14 mouse cellular contexts compared by ENCODE assay signal in the genomic region with DNA sequence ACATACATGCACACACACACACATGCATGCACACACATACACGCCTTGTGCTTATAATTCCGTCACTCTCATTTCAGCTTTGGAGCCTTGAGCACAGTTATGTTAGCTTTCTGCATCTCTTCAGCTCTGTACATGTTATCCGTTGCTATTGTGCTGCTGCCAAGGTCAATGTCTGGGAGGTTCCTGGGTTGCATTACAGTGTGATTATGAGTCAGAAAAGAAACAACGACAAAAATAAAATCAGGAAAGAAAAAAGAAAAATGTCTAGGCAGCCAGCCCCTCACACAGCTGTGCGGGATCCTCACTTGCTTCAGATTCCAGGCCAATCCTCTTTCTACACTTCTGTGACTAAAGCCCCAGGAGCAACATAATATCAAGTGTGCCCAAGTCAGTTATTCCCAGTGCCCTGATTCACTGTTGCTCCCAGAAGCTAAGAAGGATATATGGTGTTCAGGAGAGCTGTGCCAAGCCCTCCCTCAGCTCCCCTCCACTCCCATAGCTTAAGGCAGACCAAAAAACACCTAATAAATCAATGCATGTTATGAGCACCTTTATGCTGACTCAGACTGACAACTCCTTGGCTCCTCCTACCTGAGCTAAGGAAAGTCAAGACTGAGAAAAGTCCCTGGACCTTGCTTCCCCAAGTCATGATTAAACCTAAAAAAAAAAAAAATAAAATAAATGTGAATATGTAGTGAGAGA.
DNase-seq lines count a peak whose midpoint lies in the region; ATAC-seq lines count a peak whose summit lies in the region.
"Had no signal": no experiment of that assay in that cellular context is flagged by ENCODE, and none has a peak within 500 bp of the region (broad histone marks: within the 10 kb centered on the region; RNA-seq: fewer than 3 reads in every experiment).

No protein-coding gene starts in this region.

- H3K27me3 ChIP-seq in heart, embryonic 16.5 days (ENCODE audit: control insufficient read depth, insufficient read depth, low read length), result no peaks in the 10 kb centered on the region
- no peaks in the 10 kb centered on the region for H3K27me3 ChIP-seq in heart, embryonic 11.5 days (ENCODE audit: control insufficient read depth, insufficient read depth, low read length)
- H3K27me3 ChIP-seq in midbrain, embryonic 14.5 days (ENCODE audit: control insufficient read depth, insufficient read depth, low read length), result no peaks in the 10 kb centered on the region
- H3K27me3 ChIP-seq: midbrain, embryonic 13.5 days had no signal

- peaks cover 24% of the 10 kb centered on the region for H3K4me1 ChIP-seq in heart, embryonic 16.5 days (ENCODE audit: control insufficient read depth, insufficient read depth, low read length)
- peaks cover 19% of the 10 kb centered on the region for H3K4me1 ChIP-seq in heart, embryonic 11.5 days (ENCODE audit: control insufficient read depth, insufficient read depth, low read length)
- peaks cover 15% of the 10 kb centered on the region for H3K4me1 ChIP-seq in midbrain, embryonic 14.5 days (ENCODE audit: control insufficient read depth, insufficient read depth, low read length)

- 40% methylated on average over 5 of the region's 5 CpGs for WGBS in heart, embryonic 16.5 days
- 61% methylated on average over 5 of the region's 5 CpGs for WGBS in heart, embryonic 11.5 days (ENCODE audit: insufficient replicate concordance)
- 90% methylated on average over 5 of the region's 5 CpGs for WGBS in midbrain, embryonic 14.5 days

- 0 out of 2 replicates have a peak overlapping the region, but pooled peaks have one; percentile 13 for H3K27ac ChIP-seq in heart, embryonic 16.5 days (ENCODE audit: low read length)
- H3K27ac ChIP-seq in heart, embryonic 11.5 days (ENCODE audit: low read depth, low read length), result no peak overlapping the region
- H3K27ac ChIP-seq in midbrain, embryonic 14.5 days (replicated peaks; ENCODE audit: low read depth, low read length), result no peak overlapping the region
- H3K27ac ChIP-seq: hindbrain, embryonic 14.5 days had no signal

- ATAC-seq in heart, embryonic 16.5 days (replicated peaks; ENCODE audit: extremely low read depth, insufficient read depth, low FRiP score), result peak; percentile 52
- no peak for ATAC-seq in heart, embryonic 11.5 days (replicated peaks; ENCODE audit: insufficient number of reproducible peaks, low FRiP score, low TSS enrichment)
- ATAC-seq in midbrain, embryonic 14.5 days (ENCODE audit: low FRiP score, low TSS enrichment), result no peak

- no peak overlapping the region for H3K4me2 ChIP-seq in heart, embryonic 16.5 days (ENCODE audit: low read depth, low read length)
- no peak overlapping the region for H3K4me2 ChIP-seq in heart, embryonic 11.5 days
- no peak overlapping the region for H3K4me2 ChIP-seq in midbrain, embryonic 14.5 days (ENCODE audit: low read length)
- H3K4me2 ChIP-seq: hindbrain, embryonic 14.5 days; midbrain, embryonic 13.5 days had no signal

- peak; percentile 7 for DNase-seq in urinary bladder, postnatal 14 days (ENCODE audit: low spot score)
- no peak for DNase-seq in urinary bladder, postnatal 36 days (ENCODE audit: low spot score in 2 of 2)
- DNase-seq in heart, postnatal 4 days, result peak; percentile 31
- DNase-seq in layer of hippocampus, adult 8-10 months (ENCODE audit: low spot score in 2 of 2), result no peak
- no peak for DNase-seq in midbrain, embryonic 14.5 days
- DNase-seq in cerebellum, adult 18-20 months, result no peak
- DNase-seq: gastrocnemius, postnatal 14 days; kidney, postnatal 14 days; lung, postnatal 10 days; spleen, adult 18-20 months had no signal

- H3K36me3 ChIP-seq in heart, embryonic 16.5 days (ENCODE audit: control insufficient read depth, insufficient read depth), result no peaks in the 10 kb centered on the region
- H3K36me3 ChIP-seq in heart, embryonic 11.5 days (ENCODE audit: control insufficient read depth, insufficient read depth, low read length), result no peaks in the 10 kb centered on the region
- H3K36me3 ChIP-seq in midbrain, embryonic 14.5 days (ENCODE audit: control insufficient read depth, insufficient read depth, low read length), result no peaks in the 10 kb centered on the region
- H3K36me3 ChIP-seq: midbrain, embryonic 13.5 days had no signal

- H3K4me3 ChIP-seq in heart, embryonic 16.5 days (ENCODE audit: low read length), result no peak overlapping the region
- H3K4me3 ChIP-seq in heart, embryonic 11.5 days (ENCODE audit: low read depth, low read length), result no peak overlapping the region
- H3K4me3 ChIP-seq in midbrain, embryonic 14.5 days (replicated peaks; ENCODE audit: low read depth, low read length), result no peak overlapping the region
- H3K4me3 ChIP-seq: midbrain, embryonic 13.5 days had no signal

- H3K9ac ChIP-seq in heart, embryonic 16.5 days (ENCODE audit: low read length), result no peak overlapping the region
- no peak overlapping the region for H3K9ac ChIP-seq in heart, embryonic 11.5 days (ENCODE audit: low read depth, low read length)
- no peak overlapping the region for H3K9ac ChIP-seq in midbrain, embryonic 14.5 days (replicated peaks; ENCODE audit: low read length)
- H3K9ac ChIP-seq: hindbrain, embryonic 14.5 days; midbrain, embryonic 13.5 days had no signal

- no peaks in the 10 kb centered on the region for H3K9me3 ChIP-seq in heart, embryonic 16.5 days (replicated peaks; ENCODE audit: control insufficient read depth, low read length)
- H3K9me3 ChIP-seq in heart, embryonic 11.5 days (replicated peaks; ENCODE audit: control insufficient read depth, low read length), result no peaks in the 10 kb centered on the region
- H3K9me3 ChIP-seq in midbrain, embryonic 14.5 days (ENCODE audit: control insufficient read depth, low read length), result no peaks in the 10 kb centered on the region
- H3K9me3 ChIP-seq: midbrain, embryonic 13.5 days had no signal

Comparison
In these comparisons a context has a peak if more than half of its experiments do, and no peak if none do; other contexts are left out.
1. DNase-seq: peak in urinary bladder, postnatal 14 days (single experiment) and heart, postnatal 4 days (single experiment); none in urinary bladder, postnatal 36 days (0 of 2), layer of hippocampus, adult 8-10 months (0 of 2), midbrain, embryonic 14.5 days (single experiment) and cerebellum, adult 18-20 months (0 of 2).